Mouse (Mus musculus) MEL (cell line): ENCODE results near the gene Rph3al. TPM values are rescaled to one million over a fixed set of nuclear protein-coding genes. Genes with fewer than 3 reads are reported as not detected.

Experiments
- DNase-seq: peaks from one replicate; pipeline ENCODE4 v3.0.0; 2011; ENCODE audit warnings: low read depth, low spot score
- H3K27ac ChIP-seq: 2 replicates; pipeline ENCODE4 v1.5.1; 2012; ENCODE audit warnings: low read depth, mild to moderate bottlenecking, control low read depth, low read length, moderate library complexity; ENCODE audit not compliant: control insufficient read depth
- H3K27me3 ChIP-seq, 2 experiments: fragments of 150-350 bp in 1 of 2; sonication (generic) in 1 of 2; 2 replicates each; pipeline ENCODE4 v1.6.1; 2012; ENCODE audit warnings: low read length in 2 of 2, mild to moderate bottlenecking in 2 of 2, improper control_type of control experiment in 1 of 2, moderate library complexity in 1 of 2; ENCODE audit not compliant: insufficient read depth in 2 of 2, control insufficient read depth in 1 of 2
- H3K36me3 ChIP-seq, 2 experiments: 2 replicates each; pipeline ENCODE4 v1.6.1; 2012 to 2014; ENCODE audit warnings: low read length in 2 of 2, improper control_type of control experiment in 1 of 2, inconsistent platforms in 1 of 2, mild to moderate bottlenecking in 1 of 2; ENCODE audit not compliant: insufficient read depth in 2 of 2, control insufficient read depth in 1 of 2
- H3K4me1 ChIP-seq, 2 experiments: fragments of 150-350 bp in 1 of 2; sonication (generic) in 1 of 2; 2 replicates each; pipeline ENCODE4 v1.6.1; 2012; ENCODE audit warnings: low read length in 2 of 2, improper control_type of control experiment in 1 of 2, mild to moderate bottlenecking in 1 of 2; ENCODE audit not compliant: insufficient read depth in 2 of 2, control insufficient read depth in 1 of 2
- H3K4me3 ChIP-seq, 2 experiments: fragments of 150-350 bp in 1 of 2; sonication (generic) in 1 of 2; 2 replicates each; pipeline ENCODE4 v1.5.1; 2012; ENCODE audit warnings: low read depth in 2 of 2, low read length in 2 of 2, mild to moderate bottlenecking in 2 of 2, moderate library complexity in 2 of 2, control low read depth in 1 of 2, improper control_type of control experiment in 1 of 2; ENCODE audit not compliant: control insufficient read depth in 1 of 2, insufficient read depth in 1 of 2
- H3K79me2 ChIP-seq: 2 replicates; pipeline ENCODE4 v1.6.1; 2012; ENCODE audit warnings: mild to moderate bottlenecking, low read length, moderate library complexity; ENCODE audit not compliant: control insufficient read depth, poor library complexity, insufficient read depth
- H3K9ac ChIP-seq: 2 replicates; pipeline ENCODE4 v1.6.1; 2012; ENCODE audit warnings: low read depth, mild to moderate bottlenecking, control low read depth, low read length, moderate library complexity; ENCODE audit not compliant: control insufficient read depth, poor library complexity, severe bottlenecking
- H3K9me3 ChIP-seq: fragments of 150-350 bp; sonication (generic); replicated peaks from 2 replicates; pipeline ENCODE4 v1.6.1; 2012; ENCODE audit warnings: mild to moderate bottlenecking, low read length, improper control_type of control experiment, moderate library complexity; ENCODE audit not compliant: insufficient read depth
- BHLHE40 ChIP-seq: IDR thresholded peaks from 2 replicates; pipeline ENCODE4 v1.6.1; 2012; ENCODE audit warnings: low read depth, mild to moderate bottlenecking, inconsistent platforms, low read length, improper control_type of control experiment, borderline replicate concordance
- CHD1 ChIP-seq: IDR thresholded peaks from 2 replicates; pipeline ENCODE4 v1.6.1; 2012; ENCODE audit warnings: low read depth, mild to moderate bottlenecking, inconsistent platforms, low read length, improper control_type of control experiment
- EP300 ChIP-seq, 2 experiments: IDR thresholded peaks; 2 replicates each; pipeline ENCODE4 v1.6.1; 2011; ENCODE audit warnings: improper control_type of control experiment in 2 of 2, low read length in 2 of 2, low read depth in 1 of 2, mild to moderate bottlenecking in 1 of 2
- HCFC1 ChIP-seq: IDR thresholded peaks from 2 replicates; pipeline ENCODE4 v1.6.1; 2012; ENCODE audit warnings: low read depth, mild to moderate bottlenecking, inconsistent platforms, low read length, improper control_type of control experiment, moderate library complexity
- JUND ChIP-seq: IDR thresholded peaks from 2 replicates; pipeline ENCODE4 v1.6.1; 2011; ENCODE audit warnings: low read depth, mild to moderate bottlenecking, improper control_type of control experiment, low read length
- MAFK ChIP-seq: IDR thresholded peaks from 2 replicates; pipeline ENCODE4 v1.6.1; 2011; ENCODE audit warnings: low read depth, mild to moderate bottlenecking, low read length, improper control_type of control experiment, borderline replicate concordance
- MAZ ChIP-seq: IDR thresholded peaks from 2 replicates; pipeline ENCODE4 v1.6.1; 2012; ENCODE audit warnings: low read depth, mild to moderate bottlenecking, inconsistent platforms, low read length, improper control_type of control experiment
- MYB ChIP-seq: IDR thresholded peaks from 2 replicates; pipeline ENCODE4 v1.6.1; 2011; ENCODE audit warnings: mild to moderate bottlenecking, low read depth, low read length, improper control_type of control experiment
- NELFE ChIP-seq: IDR thresholded peaks from 2 replicates; pipeline ENCODE4 v1.6.1; 2011; ENCODE audit warnings: low read depth, low read length, improper control_type of control experiment
- POLR2A ChIP-seq, 2 experiments: IDR thresholded peaks; 2 replicates each; pipeline ENCODE4 v1.6.1; 2011 to 2012; ENCODE audit warnings: low read length in 2 of 2, mild to moderate bottlenecking in 2 of 2, control low read depth in 1 of 2, improper control_type of control experiment in 1 of 2, low read depth in 1 of 2, moderate library complexity in 1 of 2; ENCODE audit not compliant: control insufficient read depth in 1 of 2, insufficient read depth in 1 of 2, poor library complexity in 1 of 2
- POLR2AphosphoS2 ChIP-seq: IDR thresholded peaks from 2 replicates; pipeline ENCODE4 v1.6.1; 2011; ENCODE audit warnings: low read length, improper control_type of control experiment
- POLR2AphosphoS5 ChIP-seq: IDR thresholded peaks from 2 replicates; pipeline ENCODE4 v1.6.1; 2012; ENCODE audit warnings: low read depth, borderline replicate concordance, mild to moderate bottlenecking, inconsistent platforms, low read length, moderate library complexity, mixed read lengths
- SIN3A ChIP-seq: IDR thresholded peaks from 2 replicates; pipeline ENCODE4 v1.6.1; 2012; ENCODE audit warnings: low read length, improper control_type of control experiment, inconsistent platforms
- TAL1 ChIP-seq: IDR thresholded peaks from 2 replicates; pipeline ENCODE4 v1.6.1; 2012; ENCODE audit warnings: mild to moderate bottlenecking, inconsistent platforms, low read length, moderate library complexity, mixed read lengths
- UBTF ChIP-seq: IDR thresholded peaks from 2 replicates; pipeline ENCODE4 v1.6.1; 2012; ENCODE audit warnings: low read depth, mild to moderate bottlenecking, inconsistent platforms, low read length, improper control_type of control experiment, moderate library complexity, borderline replicate concordance; ENCODE audit not compliant: insufficient read depth
- USF2 ChIP-seq, 2 experiments: IDR thresholded peaks; 2 replicates each; pipeline ENCODE4 v1.6.1; 2011 to 2012; ENCODE audit warnings: improper control_type of control experiment in 2 of 2, low read length in 2 of 2, borderline replicate concordance in 1 of 2, inconsistent platforms in 1 of 2, low read depth in 1 of 2, mild to moderate bottlenecking in 1 of 2; ENCODE audit not compliant: insufficient read depth in 1 of 2
- ZKSCAN1 ChIP-seq: IDR thresholded peaks from 2 replicates; pipeline ENCODE4 v1.6.1; 2012; ENCODE audit warnings: low read depth, mild to moderate bottlenecking, inconsistent platforms, low read length, improper control_type of control experiment, moderate library complexity
- ZMIZ1 ChIP-seq: IDR thresholded peaks from 2 replicates; pipeline ENCODE4 v1.6.1; 2012; ENCODE audit warnings: low read depth, mild to moderate bottlenecking, inconsistent platforms, low read length, improper control_type of control experiment, moderate library complexity
- ZNF384 ChIP-seq: IDR thresholded peaks from 2 replicates; pipeline ENCODE4 v1.6.1; 2012; ENCODE audit warnings: low read depth, mild to moderate bottlenecking, inconsistent platforms, low read length, improper control_type of control experiment
- polyA plus RNA-seq, 2 experiments: library from polyadenylated mRNA; stranded (reverse) in 1 of 2; unstranded in 1 of 2; fragments of >175 nt in 1 of 2; fragments of >200 nt in 1 of 2; gene quantifications; 2 replicates each; pipeline versions ENCODE4 v1.2.1 to v1.2.4; 2012; ENCODE audit warnings: low replicate concordance in 2 of 2, low read depth in 1 of 2; ENCODE audit not compliant: insufficient read length in 2 of 2, insufficient read depth in 1 of 2, missing spikeins in 1 of 2
- total RNA-seq: library from RNA; depleted of rRNA; stranded (reverse); fragments of 300-350 nt; gene quantifications from 2 replicates; pipeline ENCODE4 v1.2.3, GENCODE M21; 2012

Gene Rph3al
- total and polyA plus RNA-seq, 3 experiments, result 9.4 to 23.0 TPM; not detected in 1

GRCm38 (mm10) chr11:75864529-75865252 is 73.5 kb downstream of the Rph3al start:
- TF ChIP-seq MAZ (no peak), NELFE (no peak), POLR2AphosphoS2 (no peak), MYB (no peak), SIN3A (no peak), MAFK (no peak), ZKSCAN1 (no peak), POLR2A (IDR thresholded peaks at IDR 0.05; ENCODE audit: control insufficient read depth in 1 of 2, insufficient read depth in 1 of 2, low read depth in 1 of 2, low read length in 2 of 2, poor library complexity in 1 of 2) (no peak), TAL1 (no peak), ZMIZ1 (no peak), CHD1 (no peak), UBTF (no peak), BHLHE40 (no peak), POLR2AphosphoS5 (no peak), JUND (no peak), EP300 (IDR thresholded peaks at IDR 0.05; ENCODE audit: low read depth in 1 of 2, low read length in 2 of 2) (no peak), USF2 (IDR thresholded peaks at IDR 0.05; ENCODE audit: borderline replicate concordance in 1 of 2, insufficient read depth in 1 of 2, low read depth in 1 of 2, low read length in 2 of 2) (no peak)
- Histone ChIP-seq H3K27me3 (no peaks in the 10 kb centered on the region), H3K36me3 (no peaks in the 10 kb centered on the region), H3K27ac (no peak overlapping the region), H3K4me3 (no peak overlapping the region), H3K9ac (no peak overlapping the region), H3K79me2 (no peaks in the 10 kb centered on the region), H3K4me1 (no peaks in the 10 kb centered on the region), H3K9me3 (no peaks in the 10 kb centered on the region)
- DNase-seq, result no peak

- H3K36me3 ChIP-seq, result peaks cover 0 to 7% of the 10 kb centered on the region in 2 experiments; a peak in 2 of 4 replicates
- no peak for DNase-seq
- H3K27me3 ChIP-seq, result no peaks in the 10 kb centered on the region
- H3K9me3 ChIP-seq, result no peaks in the 10 kb centered on the region
- H3K27ac ChIP-seq, result no peak overlapping the region
- H3K4me3 ChIP-seq, result no peak overlapping the region
- H3K79me2 ChIP-seq, result no peaks in the 10 kb centered on the region
- H3K9ac ChIP-seq, result no peak overlapping the region
- H3K4me1 ChIP-seq, result peaks cover 0 to 16% of the 10 kb centered on the region in 2 experiments; a peak in 2 of 4 replicates
- TF ChIP-seq ZNF384 (0 out of 2 replicates have a peak, but pooled peaks have one; percentile 25), HCFC1 (no peak)
These were observed 75.8 kb downstream of the Rph3al start for GRCm38 (mm10) chr11:75862466-75862865.
